Mouse (Mus musculus): ENCODE data around the gene Aanat. TPM values are rescaled to one million over a fixed set of nuclear protein-coding genes. Genes with fewer than 3 reads are reported as not detected.
"Not testable (repeated sequence)": the region's sequence is repeated elsewhere in the genome, so short reads cannot be mapped to it uniquely, and the experiment has no call there.

Aanat gene
- polyA plus RNA-seq, 1 experiment from 2014 or later = not detected

GRCm38 (mm10) chr11:116624131-116624832 is 38.0 kb downstream of the Aanat start:
- peaks cover 54% of the 10 kb centered on the region for H3K4me1 ChIP-seq
- no peaks in the 10 kb centered on the region for H3K36me3 ChIP-seq
- H3K27me3 ChIP-seq = no peaks in the 10 kb centered on the region
- H3K4me2 ChIP-seq = peak overlapping the region; percentile 82
- peak overlapping the region; percentile 68 for H3K9ac ChIP-seq
- peak overlapping the region; percentile 52; the same call in 1 of the 2 replicates for H3K27ac ChIP-seq
- WGBS = 12% methylated on average over 42 of the region's 42 CpGs
- H3K4me3 ChIP-seq = peak overlapping the region; percentile 80
- H3K9me3 ChIP-seq = no peaks in the 10 kb centered on the region
- ATAC-seq (ENCODE audit: borderline replicate concordance, extremely low read depth, low FRiP score, low TSS enrichment) = peak; percentile 30; the same call in 1 of the 2 replicates

- Histone ChIP-seq H3K4me2 (no peak overlapping the region), H3K9ac (no peak overlapping the region)
These were observed 39.1 kb downstream of the Aanat start for GRCm38 (mm10) chr11:116625081-116626000.

GRCm38 (mm10) chr11:116626299-116627071 is 40.3 kb downstream of the Aanat start, which contains the start of gene Rhbdf2:
TSS of gene Rhbdf2 (minus strand) at chr11:116627019.
- no peak within 1 kb of the TSS for H3K4me2 ChIP-seq
- H3K27ac ChIP-seq = no peak within 1 kb of the TSS
- no peaks in the 10 kb centered on the region for H3K27me3 ChIP-seq
- no peaks in the 10 kb centered on the region for H3K9me3 ChIP-seq
- H3K9ac ChIP-seq = no peak within 1 kb of the TSS
- H3K4me1 ChIP-seq = peaks cover 35% of the 10 kb centered on the region
- no peak for ATAC-seq (ENCODE audit: borderline replicate concordance, extremely low read depth, low FRiP score, low TSS enrichment)
- H3K36me3 ChIP-seq = no peaks in the 10 kb centered on the region
- 68% methylated on average over 10 of the region's 10 CpGs for WGBS
- H3K4me3 ChIP-seq = no peak within 1 kb of the TSS

More at GRCm38 (mm10) chr11:116625081-116626000, 39.1 kb downstream of the Aanat start:
- H3K27me3 ChIP-seq = no peaks in the 10 kb centered on the region
- H3K36me3 ChIP-seq = no peaks in the 10 kb centered on the region
- H3K27ac ChIP-seq = no peak overlapping the region
- WGBS = 76% methylated on average over 17 of the region's 17 CpGs
- no peak for ATAC-seq (ENCODE audit: borderline replicate concordance, extremely low read depth, low FRiP score, low TSS enrichment)
- H3K9me3 ChIP-seq = no peaks in the 10 kb centered on the region
- H3K4me1 ChIP-seq = peaks cover 44% of the 10 kb centered on the region
- H3K4me3 ChIP-seq = no peak overlapping the region

- WGBS = 34% methylated on average over 10 of the region's 10 CpGs
- Histone ChIP-seq H3K4me2 (no peak overlapping the region), H3K27ac (no peak overlapping the region), H3K4me3 (no peak overlapping the region), H3K9me3 (no peaks in the 10 kb centered on the region), H3K4me1 (peaks cover 28% of the 10 kb centered on the region), H3K27me3 (no peaks in the 10 kb centered on the region), H3K36me3 (no peaks in the 10 kb centered on the region), H3K9ac (no peak overlapping the region)
- ATAC-seq (ENCODE audit: borderline replicate concordance, extremely low read depth, low FRiP score, low TSS enrichment) = no peak
These were observed 41.1 kb downstream of the Aanat start for GRCm38 (mm10) chr11:116627072-116628020.

GRCm38 (mm10) chr11:116628712-116629111 is 42.5 kb downstream of the Aanat start:
- Histone ChIP-seq H3K4me1 (peaks cover 21% of the 10 kb centered on the region), H3K27me3 (no peaks in the 10 kb centered on the region), H3K4me2 (no peak overlapping the region), H3K9ac (no peak overlapping the region), H3K4me3 (no peak overlapping the region), H3K36me3 (no peaks in the 10 kb centered on the region), H3K9me3 (no peaks in the 10 kb centered on the region), H3K27ac (no peak overlapping the region)
- ATAC-seq (ENCODE audit: borderline replicate concordance, extremely low read depth, low FRiP score, low TSS enrichment) = 0 out of 2 replicates have a peak, but pooled peaks have one; percentile 19
- 38% methylated on average over 9 of the region's 9 CpGs for WGBS

GRCm38 (mm10) chr11:116629472-116629871 is 43.2 kb downstream of the Aanat start:
- H3K9me3 ChIP-seq = no peaks in the 10 kb centered on the region
- no peak overlapping the region for H3K4me3 ChIP-seq
- no peak overlapping the region for H3K4me2 ChIP-seq
- H3K27me3 ChIP-seq = no peaks in the 10 kb centered on the region
- peaks cover 17% of the 10 kb centered on the region for H3K4me1 ChIP-seq
- no peak overlapping the region for H3K27ac ChIP-seq
- H3K36me3 ChIP-seq = no peaks in the 10 kb centered on the region
- H3K9ac ChIP-seq = no peak overlapping the region
- 86% methylated on average over 6 of the region's 6 CpGs for WGBS
- no peak for ATAC-seq (ENCODE audit: borderline replicate concordance, extremely low read depth, low FRiP score, low TSS enrichment)

GRCm38 (mm10) chr11:116630171-116630965 is 44.1 kb downstream of the Aanat start:
- no peaks in the 10 kb centered on the region for H3K36me3 ChIP-seq
- H3K4me3 ChIP-seq = no peak overlapping the region
- WGBS = 33% methylated on average over 12 of the region's 12 CpGs
- H3K27ac ChIP-seq = no peak overlapping the region
- ATAC-seq (ENCODE audit: borderline replicate concordance, extremely low read depth, low FRiP score, low TSS enrichment) = no peak
- peaks cover 11% of the 10 kb centered on the region for H3K4me1 ChIP-seq
- H3K9me3 ChIP-seq = no peaks in the 10 kb centered on the region
- no peak overlapping the region for H3K9ac ChIP-seq
- H3K27me3 ChIP-seq = no peaks in the 10 kb centered on the region
- H3K4me2 ChIP-seq = no peak overlapping the region

- no peaks in the 10 kb centered on the region for H3K27me3 ChIP-seq
- peaks cover 11% of the 10 kb centered on the region for H3K4me1 ChIP-seq
- ATAC-seq (ENCODE audit: borderline replicate concordance, extremely low read depth, low FRiP score, low TSS enrichment) = no peak
- H3K9ac ChIP-seq = no peak overlapping the region
- no peaks in the 10 kb centered on the region for H3K9me3 ChIP-seq
- H3K4me2 ChIP-seq = no peak overlapping the region
- WGBS = 64% methylated on average over 10 of the region's 10 CpGs
- no peak overlapping the region for H3K4me3 ChIP-seq
- no peaks in the 10 kb centered on the region for H3K36me3 ChIP-seq
- peak overlapping the region; percentile 55 for H3K27ac ChIP-seq
These were observed 46.7 kb downstream of the Aanat start for GRCm38 (mm10) chr11:116632962-116633361.

GRCm38 (mm10) chr11:116636607-116637006 is 50.4 kb downstream of the Aanat start:
- WGBS = 70% methylated on average over 8 of the region's 8 CpGs
- not testable (repeated sequence) for H3K27ac ChIP-seq, H3K36me3 ChIP-seq

GRCm38 (mm10) chr11:116641168-116641567 is 54.9 kb downstream of the Aanat start:
- no peaks in the 10 kb centered on the region for H3K9me3 ChIP-seq
- H3K27ac ChIP-seq = no peak overlapping the region
- 54% methylated on average over 5 of the region's 5 CpGs for WGBS
- H3K4me3 ChIP-seq = no peak overlapping the region
- peaks cover 24% of the 10 kb centered on the region for H3K4me1 ChIP-seq
- H3K36me3 ChIP-seq = no peaks in the 10 kb centered on the region
- H3K4me2 ChIP-seq = no peak overlapping the region
- H3K9ac ChIP-seq = no peak overlapping the region
- H3K27me3 ChIP-seq = no peaks in the 10 kb centered on the region
- no peak for ATAC-seq (ENCODE audit: borderline replicate concordance, extremely low read depth, low FRiP score, low TSS enrichment)

More at GRCm38 (mm10) chr11:116636607-116637006, 50.4 kb downstream of the Aanat start:
- not testable (repeated sequence) for H3K9me3 ChIP-seq; H3K27me3 ChIP-seq; H3K4me2 ChIP-seq; H3K4me1 ChIP-seq; ATAC-seq (ENCODE audit: borderline replicate concordance, extremely low read depth, low FRiP score, low TSS enrichment); H3K9ac ChIP-seq; H3K4me3 ChIP-seq

Data from lung, embryonic 15.5 days (tissue).